Mouse (Mus musculus) bone marrow, adult 2 months (tissue): ENCODE data around the gene Pde9a.

ENCODE experiments used
- CTCF ChIP-seq: fragments of 200-500 bp; IDR thresholded peaks from 2 replicates; pipeline ENCODE4 v1.5.1; 2011; ENCODE audit warnings: low read length, control low read depth; ENCODE audit not compliant: control insufficient read depth, insufficient read depth
- POLR2A ChIP-seq: fragments of 200-500 bp; IDR thresholded peaks from 2 replicates; pipeline ENCODE4 v1.6.1; 2011; ENCODE audit warnings: low read depth, mild to moderate bottlenecking, control low read depth, low read length, borderline replicate concordance; ENCODE audit not compliant: control insufficient read depth

GRCm38 (mm10) chr17:31519946-31520838, 134.2 kb downstream of the Pde9a start, which contains the start of the genes Wdr4 and Ndufv3:
- TF ChIP-seq POLR2A (peak; percentile 96), CTCF (no peak)
